Mouse (Mus musculus): Measurements from ENCODE around the gene Aldh3b2. TPM values are rescaled to one million over a fixed set of nuclear protein-coding genes. Genes with fewer than 3 reads are reported as not detected.

Gene Aldh3b2
- total and polyA plus RNA-seq, 2 experiments: 0.48 TPM; not detected in 1

- Histone ChIP-seq H3K27ac (replicated peaks; ENCODE audit: insufficient read depth, low read depth, low read length) (peak overlapping the region; percentile 26; the same call in 1 of the 2 replicates), H3K79me2 (ENCODE audit: control insufficient read depth, insufficient read depth, low read length) (no peaks in the 10 kb centered on the region), H3K36me3 (ENCODE audit: control insufficient read depth, insufficient read depth, low read length) (no peaks in the 10 kb centered on the region), H3K27me3 (ENCODE audit: control insufficient read depth, insufficient read depth, low read length) (no peaks in the 10 kb centered on the region), H3K4me3 (ENCODE audit: insufficient read depth, low read depth, low read length) (no peak overlapping the region), H3K4me1 (ENCODE audit: control insufficient read depth, insufficient read depth, low read length) (peaks cover 20% of the 10 kb centered on the region), H3K9ac (ENCODE audit: low read depth, low read length) (no peak overlapping the region)
- TF ChIP-seq POLR2A (IDR thresholded peaks at IDR 0.05; ENCODE audit: extremely low read depth, insufficient read depth, low read length): no peak
- no peak for TF ChIP-seq CTCF (IDR thresholded peaks at IDR 0.05; ENCODE audit: low read depth, low read length)
- WGBS: 83% methylated on average over 10 of the region's 10 CpGs
- DNase-seq (ENCODE audit: extremely low read depth, low read depth, low spot score): no peak
Measured at GRCm38 (mm10) chr19:4017921-4018587, 45.9 kb downstream of the Aldh3b2 start.

- peak; percentile 84 for DNase-seq (ENCODE audit: extremely low read depth, low read depth, low spot score)
- TF ChIP-seq POLR2A (IDR thresholded peaks at IDR 0.05; ENCODE audit: extremely low read depth, insufficient read depth, low read length) (no peak), CTCF (IDR thresholded peaks at IDR 0.05; ENCODE audit: low read depth, low read length) (peak; percentile 89)
- peak overlapping the region; percentile 20; the same call in 1 of the 2 replicates for H3K9ac ChIP-seq (ENCODE audit: low read depth, low read length)
- peak overlapping the region; percentile 80 for H3K27ac ChIP-seq (replicated peaks; ENCODE audit: insufficient read depth, low read depth, low read length)
- H3K27me3 ChIP-seq (ENCODE audit: control insufficient read depth, insufficient read depth, low read length): no peaks in the 10 kb centered on the region
- H3K79me2 ChIP-seq (ENCODE audit: control insufficient read depth, insufficient read depth, low read length): no peaks in the 10 kb centered on the region
- no peak overlapping the region for H3K4me3 ChIP-seq (ENCODE audit: insufficient read depth, low read depth, low read length)
- peaks cover 26% of the 10 kb centered on the region for H3K4me1 ChIP-seq (ENCODE audit: control insufficient read depth, insufficient read depth, low read length)
- 16% methylated on average over 18 of the region's 18 CpGs for WGBS
- no peaks in the 10 kb centered on the region for H3K36me3 ChIP-seq (ENCODE audit: control insufficient read depth, insufficient read depth, low read length)
Measured at GRCm38 (mm10) chr19:4018743-4019583, 46.8 kb downstream of the Aldh3b2 start.

DNA sequence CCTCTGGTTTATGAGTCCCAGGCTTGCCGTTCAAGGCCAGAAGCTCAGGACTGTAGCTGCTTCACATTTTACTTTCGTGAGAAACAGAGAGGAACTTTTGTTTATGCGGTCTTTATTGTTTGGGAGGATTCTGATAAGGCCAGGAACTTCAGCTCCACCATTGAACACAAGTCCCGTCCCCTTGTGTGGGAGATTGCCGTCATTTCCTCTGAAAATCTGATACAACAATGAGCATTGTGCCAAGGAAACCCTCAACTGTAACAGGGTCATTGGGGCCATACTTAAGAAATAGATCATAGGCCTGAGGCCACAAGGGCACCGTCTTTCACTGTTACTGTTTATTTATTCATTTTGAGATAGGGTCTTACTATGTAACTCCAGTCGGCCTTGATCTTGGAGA, 51.1 kb downstream of the Aldh3b2 start:
- DNase-seq (ENCODE audit: extremely low read depth, low read depth, low spot score): no peak
- WGBS: 80% methylated on average over 7 of the region's 7 CpGs
- TF ChIP-seq CTCF (IDR thresholded peaks at IDR 0.05; ENCODE audit: low read depth, low read length): no peak
- no peak for TF ChIP-seq POLR2A (IDR thresholded peaks at IDR 0.05; ENCODE audit: extremely low read depth, insufficient read depth, low read length)
- Histone ChIP-seq H3K36me3 (ENCODE audit: control insufficient read depth, insufficient read depth, low read length) (no peaks in the 10 kb centered on the region), H3K4me3 (ENCODE audit: insufficient read depth, low read depth, low read length) (no peak overlapping the region), H3K27ac (replicated peaks; ENCODE audit: insufficient read depth, low read depth, low read length) (peak overlapping the region; percentile 90), H3K4me1 (ENCODE audit: control insufficient read depth, insufficient read depth, low read length) (peaks cover 33% of the 10 kb centered on the region), H3K27me3 (ENCODE audit: control insufficient read depth, insufficient read depth, low read length) (no peaks in the 10 kb centered on the region), H3K9ac (ENCODE audit: low read depth, low read length) (no peak overlapping the region), H3K79me2 (ENCODE audit: control insufficient read depth, insufficient read depth, low read length) (no peaks in the 10 kb centered on the region)

DNA sequence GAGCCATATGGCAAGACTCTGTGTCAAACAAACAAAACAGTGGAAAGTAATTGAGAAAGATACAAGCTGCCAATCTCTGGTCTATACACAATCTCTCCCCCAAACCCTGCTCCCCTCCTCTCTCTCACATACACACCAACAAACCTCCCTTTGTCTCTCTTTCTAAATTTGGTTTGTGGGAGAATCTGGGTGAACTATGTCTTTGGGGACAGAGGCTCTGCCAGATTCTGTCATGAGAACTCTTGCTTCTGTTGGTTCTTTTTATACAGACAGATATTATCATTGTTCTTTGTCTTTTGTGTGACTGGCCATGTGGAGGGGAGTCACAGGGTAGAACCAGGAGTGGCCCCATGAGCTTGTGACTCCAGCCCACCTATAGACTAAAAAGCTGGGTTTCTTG, 55.4 kb downstream of the Aldh3b2 start:
- H3K79me2 ChIP-seq (ENCODE audit: control insufficient read depth, insufficient read depth, low read length): no peaks in the 10 kb centered on the region
- H3K36me3 ChIP-seq (ENCODE audit: control insufficient read depth, insufficient read depth, low read length): no peaks in the 10 kb centered on the region
- H3K4me1 ChIP-seq (ENCODE audit: control insufficient read depth, insufficient read depth, low read length): peaks cover 16% of the 10 kb centered on the region
- H3K9ac ChIP-seq (ENCODE audit: low read depth, low read length): no peak overlapping the region
- no peak for DNase-seq (ENCODE audit: extremely low read depth, low read depth, low spot score)
- TF ChIP-seq POLR2A (IDR thresholded peaks at IDR 0.05; ENCODE audit: extremely low read depth, insufficient read depth, low read length): no peak
- TF ChIP-seq CTCF (IDR thresholded peaks at IDR 0.05; ENCODE audit: low read depth, low read length): no peak
- H3K27ac ChIP-seq (replicated peaks; ENCODE audit: insufficient read depth, low read depth, low read length): no peak overlapping the region
- H3K27me3 ChIP-seq (ENCODE audit: control insufficient read depth, insufficient read depth, low read length): no peaks in the 10 kb centered on the region
- no peak overlapping the region for H3K4me3 ChIP-seq (ENCODE audit: insufficient read depth, low read depth, low read length)

Other genes with a start within 250 kb of the Aldh3b2 start
Only the 30 nearest of the 31 such genes appear.
- 25.4 and 30.4 TPM in 2 replicates for gene Kmt5b, start 204.9 kb upstream of the Aldh3b2 start, total RNA-seq (2014; rRNA removed)
- gene Kmt5b, start 204.9 kb upstream of the Aldh3b2 start, polyA plus RNA-seq (2012; rRNA removed): 5.6 and 6.7 TPM in 2 replicates
- 11.9 and 26.0 TPM in 2 replicates for gene Chka, start 120.6 kb upstream of the Aldh3b2 start, total RNA-seq (2014; rRNA removed)
- gene Chka, start 120.6 kb upstream of the Aldh3b2 start, polyA plus RNA-seq (2012; rRNA removed): 56.7 and 62.0 TPM in 2 replicates
- 34.3 and 35.6 TPM in 2 replicates for gene Tcirg1, start 65.2 kb upstream of the Aldh3b2 start, total RNA-seq (2014; rRNA removed)
- gene Tcirg1, start 65.2 kb upstream of the Aldh3b2 start, polyA plus RNA-seq (2012; rRNA removed): 76.3 and 123 TPM in 2 replicates
- 197 and 213 TPM in 2 replicates for gene Ndufs8, start 59.6 kb upstream of the Aldh3b2 start, total RNA-seq (2014; rRNA removed)
- 266 and 295 TPM in 2 replicates for gene Ndufs8, start 59.6 kb upstream of the Aldh3b2 start, polyA plus RNA-seq (2012; rRNA removed)
- 2.9 and 3.3 TPM in 2 replicates for gene Aldh3b1, start 42.5 kb upstream of the Aldh3b2 start, total RNA-seq (2014; rRNA removed)
- 1.9 and 4.0 TPM in 2 replicates for gene Aldh3b1, start 42.5 kb upstream of the Aldh3b2 start, polyA plus RNA-seq (2012; rRNA removed)
- 41.1 and 41.5 TPM in 2 replicates for gene Unc93b1, start 37.1 kb upstream of the Aldh3b2 start, total RNA-seq (2014; rRNA removed)
- 68.9 and 102 TPM in 2 replicates for gene Unc93b1, start 37.1 kb upstream of the Aldh3b2 start, polyA plus RNA-seq (2012; rRNA removed)
- gene Aldh3b3, start 13.7 kb upstream of the Aldh3b2 start, total RNA-seq (2014; rRNA removed): 0.74 and 1.7 TPM in 2 replicates
- gene Aldh3b3, start 13.7 kb upstream of the Aldh3b2 start, polyA plus RNA-seq (2012; rRNA removed): 6.4 and 7.7 TPM in 2 replicates
- gene Acy3, start 14.2 kb downstream of the Aldh3b2 start, total RNA-seq (2014; rRNA removed): 44.3 and 49.8 TPM in 2 replicates
- gene Acy3, start 14.2 kb downstream of the Aldh3b2 start, polyA plus RNA-seq (2012; rRNA removed): 232 and 326 TPM in 2 replicates
- gene Tbx10, start 20.4 kb downstream of the Aldh3b2 start, total RNA-seq (2014; rRNA removed): not detected in 2 replicates
- not detected in 2 replicates for gene Tbx10, start 20.4 kb downstream of the Aldh3b2 start, polyA plus RNA-seq (2012; rRNA removed)
- 30.1 and 36.0 TPM in 2 replicates for gene Nudt8, start 28.3 kb downstream of the Aldh3b2 start, total RNA-seq (2014; rRNA removed)
- gene Nudt8, start 28.3 kb downstream of the Aldh3b2 start, polyA plus RNA-seq (2012; rRNA removed): 13.4 and 18.5 TPM in 2 replicates
- gene Gm49405, start 28.3 kb downstream of the Aldh3b2 start, total RNA-seq (2014; rRNA removed): 0.54 and 0.92 TPM in 2 replicates
- 0.72 and 1.1 TPM in 2 replicates for gene Gm49405, start 28.3 kb downstream of the Aldh3b2 start, polyA plus RNA-seq (2012; rRNA removed)
- 0.74 and 0.87 TPM in 2 replicates for gene Doc2g, start 31.0 kb downstream of the Aldh3b2 start, total RNA-seq (2014; rRNA removed)
- 2.3 and 4.9 TPM in 2 replicates for gene Doc2g, start 31.0 kb downstream of the Aldh3b2 start, polyA plus RNA-seq (2012; rRNA removed)
- 189 and 197 TPM in 2 replicates for gene Ndufv1, start 40.5 kb downstream of the Aldh3b2 start, total RNA-seq (2014; rRNA removed)
- 239 and 251 TPM in 2 replicates for gene Ndufv1, start 40.5 kb downstream of the Aldh3b2 start, polyA plus RNA-seq (2012; rRNA removed)
- 456 and 810 TPM in 2 replicates for gene Gstp1, start 65.7 kb downstream of the Aldh3b2 start, total RNA-seq (2014; rRNA removed)
- gene Gstp1, start 65.7 kb downstream of the Aldh3b2 start, polyA plus RNA-seq (2012; rRNA removed): 965 and 1,374 TPM in 2 replicates
- 4.1 and 7.9 TPM in 2 replicates for gene Gstp2, start 73.7 kb downstream of the Aldh3b2 start, total RNA-seq (2014; rRNA removed)
- 4.4 and 9.2 TPM in 2 replicates for gene Gstp2, start 73.7 kb downstream of the Aldh3b2 start, polyA plus RNA-seq (2012; rRNA removed)
- 21.5 and 28.1 TPM in 2 replicates for gene Gstp3, start 87.2 kb downstream of the Aldh3b2 start, total RNA-seq (2014; rRNA removed)
- 54.3 and 66.1 TPM in 2 replicates for gene Gstp3, start 87.2 kb downstream of the Aldh3b2 start, polyA plus RNA-seq (2012; rRNA removed)
- gene Cabp2, start 109.2 kb downstream of the Aldh3b2 start, total RNA-seq (2014; rRNA removed): 0.13 and 0.37 TPM in 2 replicates
- 0.27 and 0.70 TPM in 2 replicates for gene Cabp2, start 109.2 kb downstream of the Aldh3b2 start, polyA plus RNA-seq (2012; rRNA removed)
- 33.9 and 44.0 TPM in 2 replicates for gene Cdk2ap2, start 124.9 kb downstream of the Aldh3b2 start, total RNA-seq (2014; rRNA removed)
- 185 and 198 TPM in 2 replicates for gene Cdk2ap2, start 124.9 kb downstream of the Aldh3b2 start, polyA plus RNA-seq (2012; rRNA removed)
- gene Pitpnm1, start 127.7 kb downstream of the Aldh3b2 start, total RNA-seq (2014; rRNA removed): 1.7 and 4.9 TPM in 2 replicates
- gene Pitpnm1, start 127.7 kb downstream of the Aldh3b2 start, polyA plus RNA-seq (2012; rRNA removed): 8.1 and 14.2 TPM in 2 replicates
- gene Aip, start 153.5 kb downstream of the Aldh3b2 start, total RNA-seq (2014; rRNA removed): 16.5 and 20.1 TPM in 2 replicates
- 30.0 and 33.5 TPM in 2 replicates for gene Aip, start 153.5 kb downstream of the Aldh3b2 start, polyA plus RNA-seq (2012; rRNA removed)
- not detected in 2 replicates for gene Gpr152, start 167.5 kb downstream of the Aldh3b2 start, total RNA-seq (2014; rRNA removed)
- gene Gpr152, start 167.5 kb downstream of the Aldh3b2 start, polyA plus RNA-seq (2012; rRNA removed): 0.02 TPM in 2 replicates
- gene Cabp4, start 171.7 kb downstream of the Aldh3b2 start, total RNA-seq (2014; rRNA removed): 0.37 TPM in 1 of 2 replicates, not detected in the other
- not detected in 2 replicates for gene Cabp4, start 171.7 kb downstream of the Aldh3b2 start, polyA plus RNA-seq (2012; rRNA removed)
- 66.1 and 72.6 TPM in 2 replicates for gene Coro1b, start 176.3 kb downstream of the Aldh3b2 start, total RNA-seq (2014; rRNA removed)
- gene Coro1b, start 176.3 kb downstream of the Aldh3b2 start, polyA plus RNA-seq (2012; rRNA removed): 109 and 114 TPM in 2 replicates
- gene Ptprcap, start 181.3 kb downstream of the Aldh3b2 start, total RNA-seq (2014; rRNA removed): 1.7 and 4.1 TPM in 2 replicates
- gene Ptprcap, start 181.3 kb downstream of the Aldh3b2 start, polyA plus RNA-seq (2012; rRNA removed): 6.9 and 8.2 TPM in 2 replicates
- 7.2 and 7.4 TPM in 2 replicates for gene Rps6kb2, start 191.0 kb downstream of the Aldh3b2 start, total RNA-seq (2014; rRNA removed)
- 28.3 and 31.6 TPM in 2 replicates for gene Rps6kb2, start 191.0 kb downstream of the Aldh3b2 start, polyA plus RNA-seq (2012; rRNA removed)
- 0.40 and 0.65 TPM in 2 replicates for gene Carns1, start 203.2 kb downstream of the Aldh3b2 start, total RNA-seq (2014; rRNA removed)
- gene Carns1, start 203.2 kb downstream of the Aldh3b2 start, polyA plus RNA-seq (2012; rRNA removed): 1.8 and 1.9 TPM in 2 replicates
- 0.46 and 1.4 TPM in 2 replicates for gene Tbc1d10c, start 219.0 kb downstream of the Aldh3b2 start, total RNA-seq (2014; rRNA removed)
- 1.7 and 2.2 TPM in 2 replicates for gene Tbc1d10c, start 219.0 kb downstream of the Aldh3b2 start, polyA plus RNA-seq (2012; rRNA removed)
- 170 TPM in 2 replicates for gene Ppp1ca, start 219.7 kb downstream of the Aldh3b2 start, total RNA-seq (2014; rRNA removed)
- 399 and 571 TPM in 2 replicates for gene Ppp1ca, start 219.7 kb downstream of the Aldh3b2 start, polyA plus RNA-seq (2012; rRNA removed)
- 0.74 and 1.3 TPM in 2 replicates for gene Rad9a, start 229.3 kb downstream of the Aldh3b2 start, total RNA-seq (2014; rRNA removed)
- gene Rad9a, start 229.3 kb downstream of the Aldh3b2 start, polyA plus RNA-seq (2012; rRNA removed): 7.0 and 7.5 TPM in 2 replicates
- gene Clcf1, start 241.9 kb downstream of the Aldh3b2 start, total RNA-seq (2014; rRNA removed): 0.27 and 0.28 TPM in 2 replicates
- gene Clcf1, start 241.9 kb downstream of the Aldh3b2 start, polyA plus RNA-seq (2012; rRNA removed): 0.87 and 3.8 TPM in 2 replicates